Mouse (Mus musculus) brown adipose tissue, adult 24 weeks (tissue): ENCODE results near the gene Mllt3. TPM values are rescaled to one million over a fixed set of nuclear protein-coding genes. Genes with fewer than 3 reads are reported as not detected.

Experiments
- H3K27ac ChIP-seq: fragments of 200-500 bp; replicated peaks from 2 replicates; pipeline ENCODE4 v1.5.1; 2012; ENCODE audit warnings: low read depth, mild to moderate bottlenecking, low read length
- H3K4me1 ChIP-seq: fragments of 200-500 bp; 2 replicates; pipeline ENCODE4 v1.6.1; 2012; ENCODE audit warnings: low read length, mixed read lengths; ENCODE audit not compliant: control insufficient read depth, insufficient read depth, insufficient read length
- H3K4me3 ChIP-seq: fragments of 200-500 bp; 2 replicates; pipeline ENCODE4 v1.5.1; 2012; ENCODE audit warnings: low read depth, mild to moderate bottlenecking, low read length, moderate library complexity; ENCODE audit not compliant: insufficient read depth
- polyA plus RNA-seq: library from polyadenylated mRNA; stranded (reverse); fragments of >200 nt; gene quantifications from 2 replicates; pipeline ENCODE4 v1.2.4, GENCODE M21; 2012; ENCODE audit not compliant: missing spikeins, insufficient read depth, insufficient read length

Gene Mllt3
- polyA plus RNA-seq, 1 experiment, result 14.9 TPM

- Histone ChIP-seq H3K4me3 (no peak overlapping the region), H3K27ac (no peak overlapping the region), H3K4me1 (no peaks in the 10 kb centered on the region; the same call in 1 of the 2 replicates)
Observed at GRCm38 (mm10) chr4:88022623-88023022, 10.5 kb downstream of the Mllt3 start.

DNA sequence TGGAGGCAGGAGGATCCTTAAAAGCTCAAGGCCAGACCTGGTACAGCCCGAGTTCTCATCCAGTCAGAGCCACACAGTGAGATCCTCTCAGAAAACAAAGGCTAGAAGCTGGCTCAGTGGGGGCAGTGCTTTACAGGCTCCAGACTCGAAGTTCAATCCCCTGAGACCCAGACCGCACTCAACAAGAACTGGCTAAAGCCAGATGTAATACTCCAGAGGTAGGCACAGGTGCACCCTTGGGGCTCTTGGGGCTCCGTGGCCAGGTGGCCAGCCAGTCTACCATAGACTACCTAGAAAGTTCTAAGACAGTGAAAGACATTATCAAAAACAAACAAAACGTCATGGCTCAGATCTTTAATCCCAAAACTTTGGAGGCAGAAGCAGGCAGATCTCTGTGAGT, 12.7 kb downstream of the Mllt3 start:
- no peak overlapping the region for H3K27ac ChIP-seq
- no peak overlapping the region for H3K4me3 ChIP-seq
- H3K4me1 ChIP-seq, result no peaks in the 10 kb centered on the region; the same call in 1 of the 2 replicates

- no peak overlapping the region for H3K4me3 ChIP-seq
- no peak overlapping the region for H3K27ac ChIP-seq
- H3K4me1 ChIP-seq, result no peaks in the 10 kb centered on the region; the same call in 1 of the 2 replicates
Observed at GRCm38 (mm10) chr4:88019645-88020044, 13.5 kb downstream of the Mllt3 start.

DNA sequence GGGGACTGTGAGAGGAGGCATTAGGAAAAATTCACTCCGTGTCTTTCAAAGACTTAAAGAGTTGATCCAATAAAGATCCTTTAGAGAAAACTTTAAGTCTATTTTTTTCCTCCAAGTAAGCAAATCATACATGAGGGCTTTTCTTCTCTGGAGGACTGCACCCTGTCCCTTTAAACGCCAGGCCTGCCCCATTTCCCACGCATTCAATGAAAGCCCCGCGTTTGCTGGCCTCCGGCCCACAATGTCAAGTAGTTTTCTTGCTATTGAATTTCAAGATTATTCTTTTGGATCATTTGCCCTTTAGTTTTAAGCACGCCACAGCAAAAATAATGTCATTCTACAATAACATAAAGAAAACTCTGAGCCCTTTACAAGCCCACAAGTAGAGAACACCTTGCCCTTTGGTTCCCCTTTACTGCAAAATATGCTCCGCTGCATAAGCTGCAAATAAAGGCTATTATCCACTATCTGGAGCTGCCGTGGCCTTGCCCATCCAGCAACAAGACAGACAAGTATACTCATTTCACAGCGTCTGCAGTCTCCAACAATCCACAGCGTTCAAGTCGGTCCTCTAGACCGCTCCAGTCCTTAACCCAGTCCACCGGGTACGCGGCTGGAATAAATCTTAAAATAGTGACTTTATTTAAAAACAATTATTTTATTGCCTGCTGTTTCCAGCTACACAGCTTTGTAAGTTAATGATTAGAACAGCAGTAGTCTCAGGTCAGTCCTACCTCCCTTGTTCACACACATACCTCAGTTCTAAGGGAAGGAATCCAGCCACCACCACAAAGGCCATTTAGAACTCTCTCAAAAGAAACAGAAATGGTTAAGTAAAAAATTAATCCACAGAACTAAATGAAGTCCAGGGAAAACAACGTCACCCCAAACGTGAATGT, 15.5 kb downstream of the Mllt3 start:
- Histone ChIP-seq H3K27ac (no peak overlapping the region), H3K4me1 (no peaks in the 10 kb centered on the region; the same call in 1 of the 2 replicates), H3K4me3 (no peak overlapping the region)

GRCm38 (mm10) chr4:88015765-88016164, 17.4 kb downstream of the Mllt3 start:
- no peaks in the 10 kb centered on the region; the same call in 1 of the 2 replicates for H3K4me1 ChIP-seq
- no peak overlapping the region for H3K27ac ChIP-seq

DNA sequence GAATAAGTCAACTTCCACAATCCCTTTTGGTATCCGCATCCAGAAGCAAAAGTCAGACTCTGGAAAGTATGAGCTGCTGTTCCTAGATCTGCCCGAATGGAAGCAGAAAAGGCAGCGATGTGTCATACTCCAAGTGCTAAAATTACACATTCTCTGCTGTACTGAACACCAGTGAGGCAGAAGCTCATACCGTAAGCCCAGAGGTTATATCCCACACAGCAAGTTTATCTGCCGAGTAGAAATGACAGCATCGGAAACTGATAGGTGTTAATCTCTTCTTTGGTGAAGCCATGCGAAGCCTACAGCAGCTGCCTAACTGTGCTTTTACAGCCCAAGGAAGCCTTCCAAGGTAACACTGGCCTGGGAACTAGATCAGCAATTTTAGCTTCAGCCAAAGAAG, 17.9 kb downstream of the Mllt3 start:
- H3K27ac ChIP-seq, result no peak overlapping the region
- H3K4me3 ChIP-seq, result no peak overlapping the region
- H3K4me1 ChIP-seq, result no peaks in the 10 kb centered on the region; the same call in 1 of the 2 replicates

More at GRCm38 (mm10) chr4:88015765-88016164, 17.4 kb downstream of the Mllt3 start:
- H3K4me3 ChIP-seq, result no peak overlapping the region

- no peaks in the 10 kb centered on the region for H3K4me1 ChIP-seq
- no peak overlapping the region for H3K27ac ChIP-seq
- no peak overlapping the region for H3K4me3 ChIP-seq
Observed at GRCm38 (mm10) chr4:88012774-88013173, 20.4 kb downstream of the Mllt3 start.

- Histone ChIP-seq H3K27ac (no peak overlapping the region), H3K4me1 (no peaks in the 10 kb centered on the region), H3K4me3 (no peak overlapping the region)
Observed at GRCm38 (mm10) chr4:88011870-88012572, 21.1 kb downstream of the Mllt3 start.

DNA sequence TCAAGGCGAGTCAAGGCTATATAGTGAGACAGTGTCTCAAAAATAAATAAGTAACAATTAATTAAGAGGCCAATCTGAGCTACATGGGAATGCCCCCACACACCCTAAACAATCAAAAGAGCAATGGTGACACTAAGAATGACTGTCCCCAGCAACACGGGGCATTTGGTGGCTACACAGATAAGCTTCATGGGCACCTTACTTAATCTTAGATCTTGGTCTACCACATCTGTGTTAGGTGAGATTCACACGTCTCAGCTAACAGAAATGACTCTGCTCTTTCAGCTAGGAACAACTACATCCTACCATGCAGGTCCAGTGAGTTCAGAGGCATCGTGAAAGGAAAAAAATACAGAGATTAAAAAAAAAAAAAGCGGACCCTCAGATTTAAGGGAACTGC, 22.7 kb downstream of the Mllt3 start:
- H3K4me1 ChIP-seq, result no peaks in the 10 kb centered on the region
- no peak overlapping the region for H3K27ac ChIP-seq
- no peak overlapping the region for H3K4me3 ChIP-seq

- Histone ChIP-seq H3K27ac (no peak overlapping the region), H3K4me3 (no peak overlapping the region), H3K4me1 (no peaks in the 10 kb centered on the region)
Observed at GRCm38 (mm10) chr4:88005801-88006200, 27.4 kb downstream of the Mllt3 start.

DNA sequence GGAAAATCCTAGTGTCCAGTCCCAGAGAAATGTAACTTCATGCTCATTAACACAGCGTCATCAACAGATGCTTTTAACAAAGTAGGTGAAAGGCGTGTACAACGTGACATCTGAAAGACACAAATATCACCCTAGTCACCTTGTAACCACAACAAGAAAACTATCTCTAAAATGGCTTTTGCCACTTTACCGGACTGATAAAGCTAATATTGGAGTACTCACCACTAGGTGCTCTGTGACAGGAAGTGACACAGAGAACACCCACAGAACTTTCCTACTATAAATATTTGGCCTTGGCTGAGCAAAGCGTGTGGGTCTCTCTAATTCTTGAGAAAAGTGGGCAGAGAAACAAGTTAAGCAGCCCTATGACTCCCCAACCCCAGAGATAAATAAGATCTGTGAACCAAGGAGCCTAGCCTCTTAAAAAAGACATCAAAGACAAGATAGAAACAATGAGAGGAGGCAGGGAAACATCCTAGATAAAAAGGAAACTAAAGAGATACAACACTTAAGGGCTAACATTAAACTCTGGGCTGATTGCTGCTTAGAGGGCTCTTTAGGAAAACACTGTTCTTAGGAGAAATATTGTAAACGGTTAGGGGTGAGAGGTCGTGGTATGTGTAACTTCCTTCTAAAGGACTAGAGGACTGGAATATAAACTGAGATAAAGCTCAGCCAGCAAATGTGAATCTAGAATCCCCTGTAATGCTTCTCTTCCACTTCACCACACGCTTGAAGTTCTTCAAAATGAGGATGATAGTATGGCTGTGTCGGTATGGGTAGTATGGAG, 29.8 kb downstream of the Mllt3 start:
- Histone ChIP-seq H3K4me1 (no peaks in the 10 kb centered on the region), H3K4me3 (no peak overlapping the region), H3K27ac (no peak overlapping the region)

DNA sequence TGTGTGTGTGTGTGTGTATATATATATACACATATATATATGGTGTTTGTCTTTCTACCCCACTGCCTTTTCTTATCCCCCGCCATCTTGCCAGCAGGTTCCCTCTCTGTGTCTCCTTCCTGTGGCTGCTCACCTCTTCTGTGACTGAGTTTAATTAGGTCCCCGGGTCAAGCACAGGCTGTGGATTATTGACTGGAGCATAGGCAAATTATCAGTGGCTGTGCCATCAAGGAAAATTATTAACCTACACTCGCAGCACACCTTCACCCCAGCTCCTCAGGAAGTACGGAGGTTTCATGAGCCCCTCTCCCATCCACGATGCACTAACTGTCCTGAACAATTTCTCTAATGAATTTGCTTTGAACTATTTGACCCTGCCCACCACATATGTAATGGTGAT, 41.5 kb downstream of the Mllt3 start:
- Histone ChIP-seq H3K27ac (no peak overlapping the region), H3K4me3 (no peak overlapping the region), H3K4me1 (peaks cover 3% of the 10 kb centered on the region; the same call in 1 of the 2 replicates)

- peaks cover 3% of the 10 kb centered on the region; the same call in 1 of the 2 replicates for H3K4me1 ChIP-seq
- H3K27ac ChIP-seq, result no peak overlapping the region
- no peak overlapping the region for H3K4me3 ChIP-seq
Observed at GRCm38 (mm10) chr4:87990940-87991339, 42.2 kb downstream of the Mllt3 start.

- Histone ChIP-seq H3K4me3 (no peak overlapping the region), H3K4me1 (no peaks in the 10 kb centered on the region), H3K27ac (no peak overlapping the region)
Observed at GRCm38 (mm10) chr4:87985281-87985680, 47.9 kb downstream of the Mllt3 start.

DNA sequence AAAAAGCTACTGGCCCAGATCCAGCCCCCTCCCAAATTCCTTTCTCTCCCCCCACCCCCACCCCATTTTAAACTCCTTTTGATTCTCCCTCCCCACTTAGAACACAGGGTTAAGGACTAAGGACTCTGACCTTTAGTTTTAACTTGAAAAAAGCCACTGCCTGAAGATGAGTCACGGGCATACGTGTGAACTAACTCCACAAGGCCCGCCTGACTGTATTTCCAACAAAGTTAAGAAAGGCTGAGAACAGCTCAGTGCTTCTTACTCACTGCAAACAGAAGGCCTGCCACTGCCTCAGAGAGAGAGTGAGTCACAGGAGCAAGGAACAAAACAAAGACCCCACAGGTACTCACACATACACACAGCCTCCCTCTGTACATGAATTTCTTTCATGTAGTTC, 48.6 kb downstream of the Mllt3 start:
- H3K4me1 ChIP-seq, result no peaks in the 10 kb centered on the region
- no peak overlapping the region for H3K4me3 ChIP-seq
- no peak overlapping the region; the same call in 1 of the 2 replicates for H3K27ac ChIP-seq
